Mouse (Mus musculus): ENCODE data around the gene Bcor.

- TF ChIP-seq CTCF (IDR thresholded peaks at IDR 0.05; ENCODE audit: low read depth, low read length) (no peak), TAL1 (conservative IDR thresholded peaks at IDR 0.05; ENCODE audit: low read depth, low read length) (no peak), POLR2AphosphoS5 (IDR thresholded peaks at IDR 0.05; ENCODE audit: insufficient replicate concordance, low read depth, low read length) (no peak)
Observed at GRCm38 (mm10) chrX:12127799-12128164, 32.4 kb downstream of the Bcor start.

Measured in G1E (cell line).